Mouse (Mus musculus) ES-E14 (cell line): Measurements from ENCODE around the gene Spindoc. TPM values are rescaled to one million over a fixed set of nuclear protein-coding genes. Genes with fewer than 3 reads are reported as not detected.
"Not testable (repeated sequence)": the region's sequence is repeated elsewhere in the genome, so short reads cannot be mapped to it uniquely, and the experiment has no call there.

Experiments used
- DNase-seq: peaks from one replicate; pipeline ENCODE4 v3.0.0-alpha.2; 2013; ENCODE audit warnings: low read depth, low spot score
- H3K27ac ChIP-seq: 2 replicates; pipeline ENCODE4 v1.5.1; 2012; ENCODE audit warnings: low read depth, mild to moderate bottlenecking, low read length, moderate library complexity, mixed read lengths; ENCODE audit not compliant: poor library complexity, insufficient read depth, severe bottlenecking
- H3K36me3 ChIP-seq: 2 replicates; pipeline ENCODE4 v1.6.1; 2012; ENCODE audit warnings: mild to moderate bottlenecking, low read length, moderate library complexity, mixed read lengths; ENCODE audit not compliant: control insufficient read depth, poor library complexity, insufficient read depth, severe bottlenecking
- H3K4me1 ChIP-seq, 2 experiments: fragments of 150-350 bp in 1 of 2; sonication (generic) in 1 of 2; 2 replicates each; pipeline ENCODE4 v1.6.1; 2012; ENCODE audit warnings: low read length in 2 of 2, mild to moderate bottlenecking in 1 of 2, mixed read lengths in 1 of 2; ENCODE audit not compliant: control insufficient read depth in 2 of 2, insufficient read depth in 2 of 2, poor library complexity in 1 of 2
- H3K4me3 ChIP-seq, 2 experiments: fragments of 150-350 bp in 1 of 2; sonication (generic) in 1 of 2; 2 replicates each; pipeline ENCODE4 v1.5.1; 2012; ENCODE audit warnings: low read length in 2 of 2, low read depth in 1 of 2, mild to moderate bottlenecking in 1 of 2, mixed read lengths in 1 of 2; ENCODE audit not compliant: insufficient read depth in 1 of 2, poor library complexity in 1 of 2, severe bottlenecking in 1 of 2
- H3K9ac ChIP-seq: 2 replicates; pipeline ENCODE4 v1.6.1; 2012; ENCODE audit warnings: low read depth, mild to moderate bottlenecking, low read length, mixed read lengths; ENCODE audit not compliant: poor library complexity, insufficient read depth, severe bottlenecking
- H3K9me3 ChIP-seq: fragments of 150-350 bp; sonication (generic); 2 replicates; pipeline ENCODE4 v1.6.1; 2012; ENCODE audit warnings: low read depth, mild to moderate bottlenecking, low read length; ENCODE audit not compliant: control insufficient read depth, insufficient read depth
- CHD2 ChIP-seq: IDR thresholded peaks from 2 replicates; pipeline ENCODE4 v1.6.1; 2014; ENCODE audit warnings: mild to moderate bottlenecking, low read depth, low read length, inconsistent platforms
- HCFC1 ChIP-seq: IDR thresholded peaks from 2 replicates; pipeline ENCODE4 v1.6.1; 2012; ENCODE audit warnings: low read length, inconsistent platforms, borderline replicate concordance; ENCODE audit not compliant: insufficient read depth
- MAFK ChIP-seq: IDR thresholded peaks from 2 replicates; pipeline ENCODE4 v1.6.1; 2014; ENCODE audit warnings: mild to moderate bottlenecking, low read depth, low read length, inconsistent platforms; ENCODE audit not compliant: insufficient read depth
- ZC3H11A ChIP-seq: IDR thresholded peaks from 2 replicates; pipeline ENCODE4 v1.6.1; 2012; ENCODE audit warnings: low read depth, mild to moderate bottlenecking, inconsistent platforms, low read length, borderline replicate concordance
- ZNF384 ChIP-seq: IDR thresholded peaks from 2 replicates; pipeline ENCODE4 v1.6.1; 2012; ENCODE audit warnings: low read depth, low read length, inconsistent platforms
- in situ Hi-C, 2 experiments: fragments of 600-800 bp; cut with MboI; formaldehyde crosslinking; loops; one replicate each; pipeline ENCODE4 v1.15.1; 2025; ENCODE audit warnings: low sequenced_read_pairs in 2 of 2, inconsistent platforms in 1 of 2; ENCODE audit not compliant: unreplicated experiment in 2 of 2
- total RNA-seq: library from RNA; depleted of rRNA; stranded (reverse); fragments of 300-350 nt; gene quantifications from 2 replicates; pipeline ENCODE4 v1.2.3, GENCODE M21; 2012

The Spindoc gene
- total RNA-seq, 1 experiment, result 36.8 TPM

GRCm38 (mm10) chr19:7400635-7401034 lies 17.8 kb upstream of the Spindoc start:
- TF ChIP-seq HCFC1, result no peak
- no peak for TF ChIP-seq MAFK
- no peak for TF ChIP-seq ZC3H11A
- no peak for TF ChIP-seq CHD2
- TF ChIP-seq ZNF384, result no peak
- H3K27ac ChIP-seq, result no peak overlapping the region
- H3K9me3 ChIP-seq, result no peaks in the 10 kb centered on the region
- DNase-seq, result no peak
- H3K4me1 ChIP-seq, result peaks cover 7 to 9% of the 10 kb centered on the region in 2 experiments; a peak in 3 of 4 replicates
- no peak overlapping the region for H3K9ac ChIP-seq
- no peak overlapping the region for H3K4me3 ChIP-seq
- no peaks in the 10 kb centered on the region for H3K36me3 ChIP-seq
- in situ Hi-C loops, result no loop called here

DNA sequence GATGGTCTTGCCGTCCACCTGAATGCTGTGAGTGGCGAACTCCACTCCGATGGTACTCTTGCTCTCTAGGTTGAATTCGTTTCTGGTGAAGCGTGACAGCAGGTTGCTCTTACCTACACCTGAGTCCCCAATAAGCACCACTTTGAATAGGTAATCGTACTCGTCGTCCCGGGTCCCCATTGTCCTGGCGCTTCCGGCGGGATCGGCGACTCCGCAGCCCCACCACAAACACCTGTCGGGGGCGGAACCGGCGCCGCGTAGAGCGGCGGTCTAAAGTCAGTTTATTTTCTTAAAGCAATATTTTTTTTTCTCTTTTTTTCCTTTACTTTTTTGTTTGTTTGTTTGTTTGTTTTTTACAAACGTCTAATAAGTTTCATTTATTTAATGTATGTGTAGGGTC lies 16.1 kb upstream of the Spindoc start:
- H3K4me3 ChIP-seq, H3K9me3 ChIP-seq, H3K27ac ChIP-seq, H3K9ac ChIP-seq, H3K36me3 ChIP-seq, DNase-seq, in situ Hi-C loops, H3K4me1 ChIP-seq: not testable (repeated sequence)

DNA sequence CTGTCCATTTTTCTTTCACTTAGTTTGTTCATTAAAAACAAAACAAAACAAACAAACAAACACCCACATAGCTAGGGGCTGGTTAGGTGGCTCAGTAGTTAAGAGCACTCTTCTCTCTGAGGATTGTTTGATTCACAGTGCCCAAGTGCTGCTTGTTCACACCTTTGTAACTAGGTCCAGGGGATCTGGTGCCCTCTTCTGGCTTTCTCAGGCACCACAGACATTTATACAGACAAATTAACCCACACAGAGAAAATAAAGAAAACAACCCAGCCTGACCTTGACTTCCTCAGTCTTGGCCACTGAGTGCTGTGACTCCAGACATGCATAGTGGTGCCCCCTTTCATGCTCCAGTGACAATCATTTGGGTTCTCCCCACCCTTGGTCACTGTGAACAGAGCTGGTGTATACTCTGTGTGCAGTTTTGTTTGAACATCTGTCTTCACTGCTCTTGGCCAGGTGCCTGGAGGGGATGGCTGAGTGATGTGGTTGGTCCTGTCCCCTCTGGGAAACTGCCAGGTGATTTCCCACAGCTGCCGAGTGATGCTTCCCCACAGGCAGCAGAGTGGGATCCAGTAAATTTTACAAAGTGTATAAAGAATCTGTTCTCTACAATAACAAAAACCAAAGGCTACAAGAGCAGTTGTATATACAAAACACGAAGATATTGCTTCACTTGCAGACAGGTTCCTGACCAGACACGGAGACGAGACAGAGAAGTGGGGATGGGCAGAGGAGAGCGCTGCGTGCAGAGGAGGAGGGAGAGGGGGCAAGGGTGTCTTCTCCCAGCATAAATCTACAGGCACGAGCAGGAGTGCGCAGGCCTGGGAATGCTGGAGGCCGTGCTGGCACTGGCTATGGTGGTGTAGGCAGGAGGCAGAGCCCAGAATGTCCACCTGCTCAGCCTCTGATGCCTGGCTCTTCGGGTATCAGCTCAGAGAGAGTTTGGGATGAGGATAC lies 14.4 kb upstream of the Spindoc start:
- in situ Hi-C loops, result not testable (repeated sequence)

DNA sequence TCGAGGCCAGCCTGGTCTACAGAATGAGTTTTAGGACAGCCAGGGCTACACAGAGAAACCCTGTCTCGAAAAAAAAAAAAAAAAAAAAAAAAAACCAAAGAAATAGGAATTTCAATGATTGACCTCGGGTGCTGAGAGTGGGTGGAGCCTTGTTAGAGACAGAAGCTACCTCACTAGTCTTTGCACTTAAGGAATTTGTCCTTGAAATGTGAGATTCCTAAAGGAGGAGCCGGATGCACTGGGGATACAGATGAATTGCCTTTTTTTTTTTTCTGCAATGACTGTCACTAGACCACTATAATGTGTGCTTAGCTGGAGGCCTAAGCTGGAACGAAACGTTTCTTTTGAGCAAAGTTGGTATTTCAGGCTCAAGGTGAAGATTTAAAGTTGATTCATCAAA lies 5.7 kb upstream of the Spindoc start:
- H3K4me3 ChIP-seq, result no peak overlapping the region
- H3K36me3 ChIP-seq, result no peaks in the 10 kb centered on the region
- no peak for TF ChIP-seq MAFK
- TF ChIP-seq ZNF384, result peak; percentile 96
- no peak overlapping the region for H3K9ac ChIP-seq
- H3K27ac ChIP-seq, result peak overlapping the region; percentile 40; the same call in 1 of the 2 replicates
- peaks cover 3 to 15% of the 10 kb centered on the region in 2 experiments; a peak in 2 of 4 replicates for H3K4me1 ChIP-seq
- no peak for DNase-seq
- in situ Hi-C loops, result no loop called here
- H3K9me3 ChIP-seq, result no peaks in the 10 kb centered on the region

More for the DNA sequence above, 14.4 kb upstream of the Spindoc start:
- DNase-seq, result peak; percentile 60
- H3K9ac ChIP-seq, H3K27ac ChIP-seq, H3K4me1 ChIP-seq, H3K9me3 ChIP-seq, H3K36me3 ChIP-seq, H3K4me3 ChIP-seq: not testable (repeated sequence)
- TF ChIP-seq ZC3H11A, result 0 out of 2 replicates have a peak, but pooled peaks have one; percentile 36

- H3K4me3 ChIP-seq, result no peak overlapping the region
- in situ Hi-C loops, result no loop called here
- no peaks in the 10 kb centered on the region for H3K36me3 ChIP-seq
- TF ChIP-seq ZC3H11A, result no peak
- peak overlapping the region; percentile 77 for H3K27ac ChIP-seq
- H3K4me1 ChIP-seq, result peaks cover 3 to 19% of the 10 kb centered on the region in 2 experiments; a peak in 2 of 4 replicates
- no peak overlapping the region; the same call in 1 of the 2 replicates for H3K9ac ChIP-seq
- no peak for DNase-seq
- no peaks in the 10 kb centered on the region for H3K9me3 ChIP-seq
Measured at GRCm38 (mm10) chr19:7386042-7386441, 3.2 kb upstream of the Spindoc start.
